Mouse (Mus musculus) C2C12 (cell line): ENCODE measurements at regions not wholly inside any gene's neighbourhood (a gene's known extent, or its start where the extent isn't known, plus 50 kb on each side); places are given as distances from the start of the nearest gene placed in this dataset.

ENCODE experiments used
- CEBPB ChIP-seq: IDR thresholded peaks from one replicate; pipeline ENCODE4 v1.6.1; 2011; ENCODE audit warnings: low read depth, mild to moderate bottlenecking, control low read depth, moderate library complexity
- CTCF ChIP-seq: IDR thresholded peaks from one replicate; pipeline ENCODE4 v1.5.1; 2011; ENCODE audit not compliant: control insufficient read depth, insufficient read depth, insufficient read length
- MAX ChIP-seq: IDR thresholded peaks from one replicate; pipeline ENCODE4 v1.6.1; 2011; ENCODE audit warnings: mild to moderate bottlenecking, control low read depth
- MYOD1 ChIP-seq: IDR thresholded peaks from one replicate; pipeline ENCODE4 v1.6.1; 2011; ENCODE audit warnings: low read depth; ENCODE audit not compliant: control insufficient read depth, insufficient read length
- MYOG ChIP-seq: IDR thresholded peaks from one replicate; pipeline ENCODE4 v1.6.1; 2011; ENCODE audit not compliant: control insufficient read depth, insufficient read length; ENCODE audit errors: extremely low read depth
- USF1 ChIP-seq: IDR thresholded peaks from one replicate; pipeline ENCODE4 v1.6.1; 2011; ENCODE audit warnings: low read depth, mild to moderate bottlenecking, control low read depth, moderate library complexity

DNA sequence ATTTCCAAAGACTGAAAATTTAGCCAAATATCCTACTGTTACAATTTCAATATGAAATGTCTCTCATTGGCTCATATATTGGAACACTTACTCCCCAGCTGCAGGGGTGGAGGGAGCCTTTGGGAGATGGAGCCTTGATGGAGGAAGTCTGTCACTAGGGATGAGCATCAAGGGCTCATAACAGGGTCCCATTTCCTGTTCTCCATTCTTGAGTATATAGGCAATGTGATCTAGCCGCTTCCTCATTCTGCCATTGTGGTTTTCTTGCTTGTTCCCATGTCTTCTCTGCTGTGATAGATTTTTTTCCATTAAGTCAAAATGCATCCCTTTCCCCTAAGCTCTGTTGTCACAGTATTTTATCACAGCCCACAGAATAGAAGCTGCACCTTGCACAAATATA lies 589.4 kb upstream of the Nr5a2 start:
- no peak for TF ChIP-seq USF1
- no peak for TF ChIP-seq CTCF
- no peak for TF ChIP-seq MYOD1
- no peak for TF ChIP-seq CEBPB
- no peak for TF ChIP-seq MAX
- no peak for TF ChIP-seq MYOG
